Mouse (Mus musculus) testis, postnatal 14 days (tissue): ENCODE results near the gene Mymx.

Source experiments
- DNase-seq: peaks from one replicate; pipeline ENCODE4 v3.0.0; 2021; ENCODE audit warnings: low spot score

The Mymx gene

DNA sequence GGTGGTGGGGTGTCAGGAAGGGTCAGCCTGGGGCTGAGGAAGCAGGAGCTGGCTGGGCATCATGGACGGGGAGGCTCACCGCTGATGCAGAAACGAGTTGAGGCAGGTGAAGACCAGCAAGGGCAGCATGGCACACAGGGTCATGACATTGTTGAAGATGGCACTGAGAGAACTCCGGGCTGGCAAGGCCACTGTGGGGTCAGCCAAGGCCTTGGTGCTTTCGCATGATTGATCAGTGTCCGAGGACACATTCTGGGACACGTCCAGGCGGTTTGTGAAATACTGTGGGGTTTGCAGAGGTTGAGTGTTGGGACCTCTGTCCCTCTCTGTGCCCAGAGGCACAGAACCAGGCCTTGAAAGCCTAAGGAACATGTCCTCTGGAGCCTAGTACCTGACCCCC is 12.1 kb downstream of the Mymx start:
- no peak for DNase-seq

DNA sequence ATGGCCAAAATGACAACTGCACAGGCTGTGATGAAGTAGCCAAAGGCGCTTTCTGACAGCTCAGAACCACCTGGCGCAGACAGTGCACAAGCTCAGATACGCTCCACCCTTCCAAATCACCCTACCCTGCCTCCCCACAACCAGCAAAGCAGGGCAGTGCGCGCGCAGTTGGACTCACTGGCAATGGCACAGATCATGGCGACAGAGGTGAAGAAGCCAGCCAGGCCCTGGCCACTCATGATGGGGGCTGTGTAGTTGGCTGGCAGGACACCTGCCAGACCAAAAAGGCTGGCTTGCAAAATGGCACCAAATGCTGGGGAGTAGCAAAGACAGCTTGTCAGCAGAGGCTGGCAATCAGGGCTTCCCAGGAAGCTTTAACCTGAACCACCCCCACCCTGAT is 12.7 kb downstream of the Mymx start:
- DNase-seq = no peak

DNA sequence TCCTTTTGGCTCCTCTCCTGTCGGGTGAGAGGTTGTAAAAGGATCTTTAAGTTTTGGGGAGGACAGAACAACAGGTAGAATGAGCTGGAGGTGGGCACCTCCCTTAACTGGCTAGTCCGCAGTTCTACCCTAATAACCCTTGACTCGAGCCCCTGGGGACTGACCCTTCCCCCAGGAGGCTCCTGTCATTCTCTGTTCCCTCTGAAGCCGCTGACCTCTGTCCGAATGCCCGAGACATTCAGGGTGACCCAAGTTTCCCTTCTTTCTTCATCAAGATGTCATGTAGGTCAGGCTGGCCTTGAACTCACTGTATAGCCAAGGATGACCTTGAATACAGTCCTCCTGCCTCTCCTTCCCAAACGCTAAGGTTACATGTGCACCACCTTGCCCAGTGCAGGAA is 13.5 kb downstream of the Mymx start:
- DNase-seq = no peak

DNA sequence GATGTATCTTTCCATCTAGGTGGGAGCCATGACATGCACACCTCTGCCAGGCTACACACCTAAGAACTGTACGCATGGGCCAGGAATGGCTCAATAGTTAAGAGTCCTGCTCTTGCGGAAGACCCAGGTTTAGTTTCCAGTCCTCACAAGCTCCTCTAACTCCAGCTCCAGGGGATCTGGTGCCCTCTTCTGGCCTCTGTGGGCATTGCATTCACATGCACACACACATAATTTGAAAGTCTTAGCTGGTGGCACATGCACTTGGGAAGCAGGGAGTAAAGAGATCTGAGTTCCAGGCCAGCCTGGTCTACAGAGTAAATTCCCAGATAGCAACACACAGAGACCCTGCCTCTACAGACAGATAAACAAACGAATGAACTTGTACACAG is 15.5 kb downstream of the Mymx start:
- no peak for DNase-seq

DNA sequence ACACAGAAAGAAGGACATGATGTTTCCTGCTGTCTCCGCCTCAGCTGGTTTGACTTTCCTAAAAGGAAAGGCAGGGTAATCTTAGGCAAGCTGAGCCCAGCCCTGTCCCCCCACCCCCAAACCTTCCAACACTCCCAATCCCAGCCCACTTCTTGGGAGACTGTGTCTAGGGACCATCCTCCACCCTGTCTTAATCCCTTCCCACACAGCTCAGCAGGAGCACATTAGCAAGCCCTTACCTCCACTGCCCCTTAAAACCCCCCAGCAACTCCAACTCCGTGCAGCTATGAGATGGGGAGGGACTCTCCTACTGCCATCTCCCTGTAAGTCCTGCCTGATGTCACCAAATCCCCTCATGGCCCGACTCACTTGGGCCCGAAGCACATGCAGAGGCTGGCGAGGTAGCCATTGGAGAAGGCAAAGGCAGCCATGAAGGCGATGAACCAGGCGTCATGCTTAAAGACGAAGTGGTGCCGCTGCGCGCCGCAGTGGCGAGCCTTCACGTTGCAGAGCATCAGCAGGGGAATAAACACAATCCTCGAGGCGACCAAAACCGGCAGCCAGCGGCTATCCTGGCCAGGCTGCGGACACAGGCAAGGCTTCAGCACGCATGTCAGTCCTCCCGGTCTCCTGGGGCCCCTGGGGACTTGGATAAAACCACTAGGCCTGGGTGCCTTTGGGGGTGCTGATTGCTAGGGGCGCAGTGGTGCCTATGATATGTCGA is 16.0 kb downstream of the Mymx start:
- no peak for DNase-seq

DNA sequence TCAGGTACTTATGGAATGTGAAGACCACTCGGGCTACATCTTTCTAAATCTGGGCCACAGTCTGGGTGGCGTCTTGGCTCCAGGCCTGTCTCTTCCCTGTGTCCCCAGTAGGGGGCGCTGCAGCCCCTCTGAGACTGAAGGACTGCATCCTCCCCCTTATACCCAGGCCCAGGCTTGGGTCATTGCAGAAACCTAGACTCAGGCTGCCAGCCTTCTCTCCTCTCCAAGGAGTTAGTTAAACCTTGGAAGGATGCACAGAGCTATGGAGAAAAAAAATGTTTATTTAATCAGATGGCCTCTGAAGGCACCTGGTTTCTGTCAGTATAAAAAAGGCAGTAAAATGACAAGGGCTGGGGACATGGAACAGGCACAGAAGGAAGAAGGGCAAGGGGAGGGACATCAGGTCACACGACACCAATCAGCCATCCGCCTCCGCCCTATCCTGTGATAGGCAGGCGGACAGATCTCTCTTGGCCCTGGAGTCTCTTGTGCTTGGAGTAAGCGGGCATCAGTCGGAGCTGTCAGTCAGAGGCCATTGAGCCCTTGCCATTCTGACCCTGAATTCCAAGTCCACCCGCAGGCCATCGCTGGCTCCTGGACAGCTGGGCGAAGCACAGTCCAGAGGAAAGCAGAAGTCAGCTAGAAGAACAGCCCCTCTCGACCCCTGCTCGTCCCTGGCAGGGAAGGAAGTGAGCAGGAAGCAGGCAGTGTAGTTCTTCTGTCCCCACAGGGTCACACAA is 16.8 kb downstream of the Mymx start:
- peak; percentile 74 for DNase-seq

DNA sequence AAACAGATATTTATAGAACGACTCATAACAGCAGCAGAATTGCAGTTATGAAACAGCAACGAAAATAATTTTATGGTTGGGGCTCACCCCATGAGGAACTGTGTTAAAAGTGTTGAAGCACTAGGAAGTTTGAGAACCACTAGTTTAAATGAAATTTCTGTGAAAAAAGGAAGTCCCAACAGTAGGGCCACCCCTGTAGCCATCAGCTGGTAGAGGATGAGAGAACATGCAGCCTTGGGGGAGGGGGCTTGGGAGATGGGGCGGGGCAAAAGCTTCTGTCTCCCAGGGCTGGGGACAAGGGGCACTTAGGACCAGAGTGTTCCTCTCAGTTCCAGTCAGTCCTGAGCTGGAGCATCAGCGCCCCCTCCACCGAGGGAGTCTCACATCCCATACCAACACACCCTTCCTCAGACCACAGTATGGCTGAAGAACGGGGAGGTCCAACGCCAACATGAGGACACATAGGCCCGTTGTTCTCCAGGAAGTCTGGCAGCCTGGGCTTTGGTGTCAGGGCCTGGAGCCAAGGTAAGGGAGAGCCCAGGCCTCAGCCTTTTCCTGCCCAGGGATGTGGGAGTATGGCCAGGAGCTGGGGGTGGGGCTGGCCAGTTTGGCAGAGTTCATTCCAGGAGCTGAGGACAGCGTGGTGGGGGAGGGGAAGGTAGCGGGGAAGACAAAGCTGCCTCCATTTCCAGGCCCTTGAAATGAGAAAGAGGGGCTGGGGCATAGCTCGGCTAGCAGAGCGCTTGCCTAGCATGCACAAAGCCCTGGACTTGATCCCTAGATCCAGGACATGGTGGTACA is 17.6 kb downstream of the Mymx start:
- DNase-seq = peak; percentile 87

DNA sequence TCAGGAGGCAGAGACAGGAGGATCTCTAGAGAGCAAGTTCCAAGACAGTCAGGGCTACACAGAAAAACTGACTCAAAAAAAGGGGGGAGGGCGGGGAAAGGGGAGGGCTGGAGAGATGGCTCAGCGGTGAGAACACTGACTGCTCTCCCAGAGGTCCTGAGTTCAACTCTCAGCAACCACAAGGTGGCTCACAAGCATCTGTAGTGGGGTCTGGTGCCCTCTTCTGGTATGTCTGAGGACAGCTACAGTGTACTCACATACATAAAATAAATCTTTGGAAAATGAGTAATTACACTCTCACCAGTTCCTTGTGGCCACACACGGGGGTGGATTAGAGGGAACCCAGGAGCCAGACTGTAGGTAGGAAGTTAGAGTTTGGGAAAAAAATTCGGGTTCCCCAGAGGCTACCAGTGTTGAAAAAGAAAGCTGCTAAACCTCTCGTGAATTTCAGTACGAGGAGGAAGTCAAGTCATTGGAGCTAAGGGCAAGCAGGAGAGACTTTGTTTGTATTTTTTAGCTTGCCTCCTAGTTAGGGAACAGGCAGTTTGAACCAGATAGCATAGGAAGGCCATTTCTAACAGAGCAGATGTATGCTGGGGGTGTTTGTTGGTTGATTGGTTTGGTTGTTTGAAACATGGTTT is 19.1 kb downstream of the Mymx start:
- no peak for DNase-seq

DNA sequence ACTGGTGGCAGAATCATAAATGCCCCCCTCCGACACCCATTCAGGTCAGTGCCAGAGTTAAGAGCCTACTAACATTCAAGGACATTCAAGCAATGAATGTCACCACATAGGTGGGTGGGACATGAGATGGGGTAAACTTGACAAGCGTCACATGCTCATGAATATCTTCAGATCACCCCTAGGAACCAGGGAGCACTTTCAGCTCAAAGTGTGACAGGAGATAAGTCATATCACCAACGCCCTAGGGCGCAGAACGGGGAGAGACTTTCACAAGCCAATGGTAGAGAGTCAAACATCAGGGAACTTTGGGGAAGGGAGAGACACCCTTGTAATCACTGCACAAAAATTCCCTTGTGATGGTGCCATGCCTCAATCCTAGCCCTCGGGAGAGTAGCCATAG is 19.7 kb downstream of the Mymx start:
- no peak for DNase-seq

DNA sequence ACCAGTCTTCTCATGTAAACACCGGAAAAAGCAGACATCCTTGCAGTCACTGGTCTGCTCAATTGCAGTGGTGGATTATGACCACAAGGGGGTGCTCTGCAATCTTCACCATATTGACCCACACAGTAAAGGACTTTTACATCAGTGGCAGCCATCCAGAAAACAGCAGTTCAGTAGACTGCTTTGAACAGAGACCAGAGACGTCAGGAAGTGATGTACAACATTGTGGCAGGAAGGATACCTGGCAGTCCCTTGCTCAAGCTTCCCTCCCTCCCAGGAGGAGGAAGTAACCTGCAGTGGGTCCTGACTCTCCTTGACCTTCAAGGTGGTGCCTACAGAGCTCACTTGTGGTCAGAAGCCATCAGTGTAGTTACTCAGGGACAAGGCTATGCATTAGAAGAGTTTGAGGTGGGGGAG is 20.3 kb downstream of the Mymx start:
- no peak for DNase-seq

DNA sequence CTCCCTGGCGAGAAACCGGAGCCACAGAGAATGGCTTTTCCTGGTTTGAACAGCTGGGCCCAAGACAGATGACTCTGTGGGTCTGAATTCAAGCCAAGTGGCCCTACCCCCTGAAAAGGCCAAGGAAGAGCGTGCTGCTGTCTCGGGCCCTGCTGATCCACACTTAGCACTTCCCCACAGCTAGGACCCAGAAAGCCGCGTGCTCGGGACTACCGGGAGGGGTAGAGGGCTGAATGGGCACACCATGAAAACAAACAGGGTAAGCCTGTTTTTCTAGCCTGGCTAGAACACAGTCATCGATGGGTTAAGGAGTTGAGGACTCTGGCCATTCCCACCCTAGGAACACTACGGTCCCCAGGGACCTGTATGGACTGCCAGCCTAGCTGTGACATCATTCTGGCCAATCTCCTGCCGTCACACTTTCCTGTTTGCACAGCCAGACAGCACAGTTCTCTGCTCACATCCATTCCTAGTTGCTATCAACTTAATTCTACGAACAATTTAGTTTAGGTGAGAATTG is 20.9 kb downstream of the Mymx start:
- DNase-seq = no peak

DNA sequence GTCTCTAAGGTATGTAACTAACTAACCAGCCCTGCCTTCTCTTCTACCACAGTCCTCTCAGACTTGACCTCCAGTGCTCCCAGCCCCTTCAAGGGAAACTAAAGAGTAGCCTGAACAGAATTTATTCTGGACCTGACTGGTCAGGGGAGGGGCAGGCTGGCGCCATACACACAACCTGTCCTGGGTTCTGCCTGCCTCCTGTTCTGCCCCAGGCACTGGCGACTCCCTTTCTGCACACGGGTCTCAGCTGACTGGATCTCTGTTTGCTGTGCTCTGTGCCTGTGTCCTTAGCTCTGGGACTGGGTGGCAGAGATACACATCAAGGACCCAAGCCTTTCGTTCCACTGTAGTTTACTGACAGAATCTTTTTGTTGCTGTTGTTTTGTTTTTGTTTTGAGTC is 22.3 kb downstream of the Mymx start:
- DNase-seq = no peak

DNA sequence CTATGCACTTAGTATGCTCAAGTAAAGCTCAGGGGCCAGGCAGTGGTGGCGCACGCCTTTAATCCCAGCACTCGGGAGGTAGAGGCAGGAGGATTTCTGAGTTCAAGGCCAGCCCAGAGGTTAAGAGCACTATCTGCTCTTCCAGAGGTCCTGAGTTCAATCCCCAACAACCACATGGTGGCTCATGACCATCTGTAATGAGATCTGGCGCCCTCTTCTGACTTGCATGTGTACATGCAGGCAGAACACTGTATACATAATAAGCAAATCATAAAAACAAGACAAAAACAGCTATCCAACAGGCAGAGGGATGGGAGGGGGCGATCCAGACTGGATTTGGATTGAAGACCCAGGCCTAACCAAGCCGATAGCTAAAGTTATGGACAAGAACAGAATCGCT is 23.1 kb downstream of the Mymx start:
- DNase-seq = no peak

DNA sequence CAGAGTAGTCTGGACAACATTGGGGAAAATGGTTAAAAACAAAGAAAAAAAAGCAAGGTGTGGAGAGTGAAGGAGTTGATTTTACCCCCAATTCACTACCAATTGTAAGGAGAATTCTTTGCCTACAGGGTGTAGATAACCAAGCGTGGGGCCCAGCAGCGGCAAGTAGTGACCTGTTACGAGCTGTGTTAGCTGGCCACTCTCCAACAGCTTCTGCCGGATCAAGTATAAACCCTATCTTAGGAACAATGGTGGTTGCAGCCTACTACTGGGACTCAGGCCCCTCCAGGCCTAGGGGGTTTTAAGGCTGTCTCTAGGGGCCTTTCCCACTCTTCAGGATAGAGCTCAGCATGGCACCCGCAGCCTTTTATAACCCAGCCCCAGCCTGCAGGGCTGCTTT is 23.7 kb downstream of the Mymx start:
- DNase-seq = no peak

DNA sequence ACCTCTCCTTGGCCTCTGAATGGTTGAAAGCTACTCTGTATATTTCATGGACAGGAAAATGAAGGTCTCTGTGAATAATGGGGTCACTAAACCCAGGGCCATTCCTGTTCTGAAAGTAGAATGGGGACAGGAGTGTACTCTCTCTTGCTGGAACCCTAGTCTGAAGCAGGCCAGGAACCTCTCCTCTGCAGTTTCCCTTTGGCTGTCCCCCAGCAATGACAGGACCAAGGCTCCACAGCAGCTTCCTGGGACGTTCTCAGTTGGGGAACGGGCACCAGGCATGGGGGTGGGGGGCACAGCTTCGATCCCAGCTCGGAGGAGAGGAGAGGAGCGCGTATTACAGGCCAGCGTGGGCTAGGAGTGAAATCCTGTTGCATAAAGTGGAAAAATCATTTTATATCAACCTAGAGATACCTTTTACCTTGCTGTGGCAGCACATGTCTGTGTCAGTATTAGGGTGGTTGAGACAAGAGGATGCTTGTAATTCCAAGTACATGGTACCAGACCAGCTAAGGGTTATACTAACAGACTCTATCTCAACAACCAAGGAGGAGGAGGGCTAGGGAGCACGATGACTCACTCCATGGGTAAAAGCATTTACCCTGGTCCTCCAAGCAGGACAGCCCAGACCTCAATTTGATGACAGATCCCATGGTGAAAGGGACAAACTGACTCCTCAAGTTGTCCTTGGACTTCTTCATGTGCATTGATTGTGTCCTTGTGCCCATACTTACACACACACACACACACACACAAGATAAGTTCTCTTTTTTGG is 26.6 kb downstream of the Mymx start:
- no peak for DNase-seq

DNA sequence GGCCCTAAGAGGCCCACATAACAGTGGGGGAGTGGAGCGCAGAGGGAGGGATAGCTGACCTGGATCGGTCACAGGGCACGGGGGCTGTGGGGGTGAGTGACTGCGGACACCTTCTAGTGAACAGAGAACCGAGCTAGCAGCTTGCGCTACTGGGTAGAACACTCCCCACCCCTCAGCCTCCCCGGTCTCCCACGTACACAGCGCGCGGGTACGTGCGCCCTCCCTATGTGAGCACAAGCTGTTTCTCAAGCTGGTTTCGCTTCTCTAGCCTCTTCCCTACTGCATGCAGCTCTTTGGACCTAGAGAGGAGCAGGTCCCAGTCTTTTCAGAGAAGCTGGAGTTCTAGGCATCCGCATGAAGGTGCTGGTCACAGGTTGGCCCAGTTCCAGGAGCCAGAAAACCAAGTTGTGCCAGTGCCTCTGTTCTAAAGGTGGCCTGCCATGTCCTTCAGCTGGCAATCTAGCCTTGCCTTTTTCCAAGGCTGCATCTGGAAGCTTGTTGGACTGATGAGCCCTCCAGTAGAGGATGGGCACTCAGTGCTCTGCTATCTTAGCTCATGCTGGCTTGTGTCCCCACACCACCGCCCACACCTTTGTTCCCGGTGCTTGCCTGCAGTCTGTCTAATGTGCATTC is 27.7 kb downstream of the Mymx start:
- peak; percentile 80 for DNase-seq

DNA sequence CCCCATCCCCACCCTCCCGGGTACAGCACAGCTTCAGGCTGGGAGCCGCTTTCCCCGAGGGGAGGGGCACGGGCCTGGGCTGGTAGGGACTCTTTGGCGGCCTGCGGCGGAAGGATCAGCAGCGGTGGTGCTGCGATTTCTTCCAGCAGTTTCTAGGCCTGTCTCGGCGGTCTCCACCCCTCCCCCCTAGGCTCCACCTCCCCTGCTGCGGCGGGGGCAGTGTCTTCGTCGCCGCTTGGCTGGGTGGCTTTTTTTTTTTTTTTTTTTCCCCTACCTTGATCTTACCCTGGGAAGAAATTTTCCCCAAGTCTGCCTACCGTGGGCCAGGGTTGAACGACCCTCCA is 28.1 kb downstream of the Mymx start:
- DNase-seq = peak; percentile 94

DNA sequence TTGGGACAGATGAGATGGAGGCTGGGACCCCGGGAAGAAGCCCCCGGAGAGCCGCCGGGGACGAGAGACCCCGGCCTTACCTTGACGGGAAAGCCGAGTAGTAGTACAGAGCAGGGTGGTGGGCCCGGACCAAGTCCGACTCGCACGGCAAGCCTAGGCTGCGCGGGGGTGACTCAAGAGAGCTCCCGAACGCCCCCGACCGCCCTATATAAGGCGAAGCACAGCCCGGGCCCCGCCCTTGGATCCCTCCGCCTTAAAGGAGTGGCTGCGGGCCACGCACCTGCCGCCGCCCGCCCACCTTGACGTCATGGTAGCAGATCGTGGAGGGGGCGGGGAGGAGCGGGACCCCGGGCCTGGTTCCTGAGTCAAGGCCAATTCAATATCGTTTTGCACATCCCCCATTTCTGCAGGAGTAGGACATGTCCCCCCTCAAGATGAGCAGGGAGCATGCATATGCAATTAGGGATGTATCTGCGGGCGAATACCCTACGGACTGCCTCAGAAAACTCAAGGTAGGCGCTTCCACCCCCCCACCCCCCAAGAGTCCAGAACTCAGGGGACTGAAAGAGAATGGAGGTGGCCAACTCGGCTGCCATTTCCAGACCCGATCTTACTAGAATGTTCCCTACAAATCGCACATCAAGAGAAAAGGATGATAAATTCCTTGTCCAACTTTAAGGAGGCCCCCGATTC is 28.7 kb downstream of the Mymx start, which contains the start of gene Hsp90ab1:
Hsp90ab1 (minus strand) TSS at position 185 of the 693 bp plus-strand sequence.
- peak; percentile 99 for DNase-seq

DNA sequence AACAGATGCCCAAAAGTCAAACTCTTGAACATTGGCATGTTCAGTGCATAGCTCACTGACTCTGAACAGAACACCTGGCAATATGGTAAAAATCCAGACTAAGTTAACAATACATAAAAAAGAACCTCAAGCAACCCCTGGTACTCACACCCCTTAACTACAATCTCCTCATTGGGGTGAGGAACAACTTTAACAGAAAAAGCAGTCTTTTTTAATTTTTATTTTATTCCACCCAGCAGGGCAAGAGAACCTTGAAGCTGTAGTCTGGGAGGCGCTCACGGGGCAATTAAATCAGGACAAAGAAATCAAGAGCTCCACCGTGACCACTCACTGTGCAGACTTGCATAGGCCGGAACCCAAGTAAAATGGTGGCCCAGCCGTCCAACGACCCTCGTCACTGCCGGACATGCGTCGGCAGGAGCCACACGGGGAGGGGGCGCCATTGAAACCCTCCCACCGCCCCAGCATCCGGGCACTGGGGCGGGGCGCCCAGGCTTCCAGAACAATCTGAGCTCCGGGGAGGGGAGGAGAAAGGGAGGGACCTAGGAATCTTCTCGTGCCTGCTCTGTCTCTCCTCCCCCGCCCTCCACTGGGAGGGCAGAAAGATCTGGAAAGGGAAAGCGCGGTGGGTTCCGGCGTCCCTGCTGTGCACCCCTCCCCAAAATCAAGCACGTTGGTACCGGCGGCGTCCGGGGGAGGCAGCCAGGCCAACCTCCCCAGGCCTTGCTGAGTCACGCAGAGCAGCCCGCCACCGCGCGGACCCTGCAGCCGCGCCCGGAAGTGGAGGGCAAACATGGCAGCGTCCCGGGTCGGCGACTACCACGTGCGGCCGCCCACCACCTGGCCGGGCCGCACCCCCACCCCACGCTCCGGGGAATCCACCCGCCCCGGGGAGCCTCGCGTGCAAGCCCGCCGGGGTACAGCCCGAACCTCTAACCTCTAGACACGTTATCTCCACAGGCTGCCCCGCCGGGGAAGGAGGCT is 29.5 kb downstream of the Mymx start:
- peak; percentile 82 for DNase-seq
